Mouse (Mus musculus) intestine, embryonic 15.5 days (tissue): ENCODE data around the gene Dnttip2. TPM values are rescaled to one million over a fixed set of nuclear protein-coding genes. Genes with fewer than 3 reads are reported as not detected.

Experiments used
- microRNA counts: library from miRNA; unstranded; fragments of <30 nt; microRNA quantifications from one replicate; lab custom pipeline; 2016
- polyA plus RNA-seq: library from polyadenylated mRNA; unstranded; fragments of >200 nt; fragmentation: Nextera tagmentation; extraction: Ambion mirVana; gene quantifications from 2 replicates; pipeline ENCODE4 v1.2.1, GENCODE M21; 2015

The Dnttip2 gene
- polyA plus RNA-seq, 1 experiment from 2014 or later: 77.4 TPM

MicroRNAs encoded within 50 kb of the gene (microRNA counts, 519-probe panel; counts per million panel counts)
- microRNA mmu-miR-760 (lab: Ali Mortazavi, UCI): 1,957 counts per million, percentile 43 among the panel's probes with 10 or more counts

Other genes with a start within 250 kb of the Dnttip2 start
- 0.86 and 1.1 TPM in 2 replicates for gene Abca4, start 229.9 kb upstream of the Dnttip2 start, polyA plus RNA-seq
- gene Gclm, start 28.8 kb upstream of the Dnttip2 start, polyA plus RNA-seq: 97.7 TPM in 2 replicates
- 21.5 and 23.4 TPM in 2 replicates for gene Bcar3, start 19.7 kb downstream of the Dnttip2 start, polyA plus RNA-seq